Mouse (Mus musculus) spleen, adult 2 months (tissue): ENCODE measurements at regions not wholly inside any gene's neighbourhood (a gene's known extent, or its start where the extent isn't known, plus 50 kb on each side); places are given as distances from the start of the nearest gene placed in this dataset.

ENCODE experiments used
- CTCF ChIP-seq: fragments of 200-500 bp; IDR thresholded peaks from 2 replicates; pipeline ENCODE4 v1.5.1; 2011; ENCODE audit warnings: mild to moderate bottlenecking, inconsistent platforms; ENCODE audit not compliant: insufficient read depth, insufficient read length, insufficient replicate concordance; ENCODE audit errors: extremely low read depth
- POLR2A ChIP-seq: fragments of 200-500 bp; IDR thresholded peaks from 2 replicates; pipeline ENCODE4 v1.6.1; 2011; ENCODE audit warnings: low read depth, low read length, inconsistent platforms

DNA sequence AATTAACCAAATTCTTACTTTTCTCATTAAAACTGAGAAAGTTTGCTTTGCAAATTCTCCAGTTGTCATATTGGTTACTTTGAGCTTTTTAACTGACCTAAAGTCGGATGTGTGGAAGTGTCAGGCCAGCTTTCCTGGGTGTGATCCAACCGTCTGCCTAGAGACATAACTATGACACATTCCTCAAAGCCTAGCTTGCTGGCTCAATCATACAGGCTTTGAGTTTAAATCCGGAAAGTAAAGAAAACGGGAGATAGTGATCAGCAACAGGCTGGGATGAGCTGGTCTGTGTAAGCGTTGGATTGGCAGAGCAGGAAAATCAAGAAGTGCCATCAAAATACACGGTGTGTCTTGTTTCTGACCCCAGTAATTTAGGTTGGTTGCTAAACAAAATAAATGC, 91.4 kb downstream of the Gja1 start:
- TF ChIP-seq CTCF = no peak
- no peak for TF ChIP-seq POLR2A
